Mouse (Mus musculus): ENCODE data around the gene Srrd. TPM values are rescaled to one million over a fixed set of nuclear protein-coding genes. Genes with fewer than 3 reads are reported as not detected.

Gene Srrd
- polyA plus RNA-seq, 1 experiment from 2014 or later = 64.0 TPM

GRCm38 (mm10) chr5:112371933-112372332 lies 29.1 kb upstream of the Srrd start:
- no peaks in the 10 kb centered on the region for H3K27me3 ChIP-seq (replicated peaks)
- H3K4me1 ChIP-seq = peaks cover 40% of the 10 kb centered on the region
- H3K9me3 ChIP-seq = no peaks in the 10 kb centered on the region
- peak overlapping the region; percentile 97 for H3K27ac ChIP-seq
- peak overlapping the region; percentile 35 for H3K4me2 ChIP-seq
- 11% methylated on average over 7 of the region's 7 CpGs for WGBS
- ATAC-seq (replicated peaks) = peak; percentile 90
- peak overlapping the region; percentile 39 for H3K9ac ChIP-seq
- peaks cover 13% of the 10 kb centered on the region; the same call in 1 of the 2 replicates for H3K36me3 ChIP-seq (replicated peaks)
- no peak overlapping the region for H3K4me3 ChIP-seq

- H3K36me3 ChIP-seq (replicated peaks) = peaks cover 3% of the 10 kb centered on the region; the same call in 1 of the 2 replicates
- no peaks in the 10 kb centered on the region for H3K9me3 ChIP-seq
- peak overlapping the region; percentile 97 for H3K27ac ChIP-seq
- H3K4me1 ChIP-seq = peaks cover 40% of the 10 kb centered on the region
- no peak overlapping the region for H3K9ac ChIP-seq
- ATAC-seq (replicated peaks) = no peak
- no peaks in the 10 kb centered on the region for H3K27me3 ChIP-seq (replicated peaks)
- H3K4me3 ChIP-seq = no peak overlapping the region
- H3K4me2 ChIP-seq = no peak overlapping the region
- WGBS = 87% methylated on average over 12 of the region's 12 CpGs
These were observed 27.5 kb upstream of the Srrd start for GRCm38 (mm10) chr5:112370236-112370813.

GRCm38 (mm10) chr5:112369326-112369725 lies 26.5 kb upstream of the Srrd start:
- no peaks in the 10 kb centered on the region for H3K27me3 ChIP-seq (replicated peaks)
- ATAC-seq (replicated peaks) = no peak
- no peaks in the 10 kb centered on the region for H3K9me3 ChIP-seq
- H3K36me3 ChIP-seq (replicated peaks) = peaks cover 6% of the 10 kb centered on the region; the same call in 1 of the 2 replicates
- 0 out of 2 replicates have a peak overlapping the region, but pooled peaks have one; percentile 97 for H3K27ac ChIP-seq
- WGBS = 79% methylated on average over 13 of the region's 13 CpGs
- H3K9ac ChIP-seq = no peak overlapping the region
- peaks cover 40% of the 10 kb centered on the region for H3K4me1 ChIP-seq
- no peak overlapping the region for H3K4me3 ChIP-seq
- H3K4me2 ChIP-seq = no peak overlapping the region

GRCm38 (mm10) chr5:112368666-112369065 lies 25.8 kb upstream of the Srrd start:
- peaks cover 10% of the 10 kb centered on the region; the same call in 1 of the 2 replicates for H3K36me3 ChIP-seq (replicated peaks)
- 68% methylated on average over 10 of the region's 10 CpGs for WGBS
- no peak for ATAC-seq (replicated peaks)
- H3K9ac ChIP-seq = no peak overlapping the region
- no peak overlapping the region for H3K4me2 ChIP-seq
- no peak overlapping the region for H3K27ac ChIP-seq
- no peaks in the 10 kb centered on the region for H3K27me3 ChIP-seq (replicated peaks)
- no peaks in the 10 kb centered on the region for H3K9me3 ChIP-seq
- peaks cover 40% of the 10 kb centered on the region for H3K4me1 ChIP-seq
- H3K4me3 ChIP-seq = no peak overlapping the region

GRCm38 (mm10) chr5:112367929-112368328 lies 25.1 kb upstream of the Srrd start:
- Histone ChIP-seq H3K36me3 (replicated peaks) (peaks cover 13% of the 10 kb centered on the region; the same call in 1 of the 2 replicates), H3K9me3 (no peaks in the 10 kb centered on the region), H3K4me1 (peaks cover 35% of the 10 kb centered on the region), H3K4me3 (no peak overlapping the region), H3K9ac (no peak overlapping the region), H3K27ac (no peak overlapping the region), H3K27me3 (replicated peaks) (no peaks in the 10 kb centered on the region), H3K4me2 (no peak overlapping the region)
- 90% methylated on average over 12 of the region's 12 CpGs for WGBS
- ATAC-seq (replicated peaks) = no peak

GRCm38 (mm10) chr5:112367338-112367737 lies 24.5 kb upstream of the Srrd start:
- WGBS = 94% methylated on average over 4 of the region's 4 CpGs
- ATAC-seq (replicated peaks) = no peak
- no peak overlapping the region for H3K4me2 ChIP-seq
- H3K9ac ChIP-seq = no peak overlapping the region
- H3K4me3 ChIP-seq = no peak overlapping the region
- no peak overlapping the region for H3K27ac ChIP-seq
- no peaks in the 10 kb centered on the region for H3K9me3 ChIP-seq
- H3K4me1 ChIP-seq = peaks cover 29% of the 10 kb centered on the region
- peaks cover 13% of the 10 kb centered on the region; the same call in 1 of the 2 replicates for H3K36me3 ChIP-seq (replicated peaks)
- no peaks in the 10 kb centered on the region for H3K27me3 ChIP-seq (replicated peaks)

- Histone ChIP-seq H3K9ac (no peak overlapping the region), H3K36me3 (replicated peaks) (peaks cover 15% of the 10 kb centered on the region; the same call in 1 of the 2 replicates), H3K9me3 (no peaks in the 10 kb centered on the region), H3K27me3 (replicated peaks) (no peaks in the 10 kb centered on the region), H3K4me2 (no peak overlapping the region), H3K4me3 (no peak overlapping the region), H3K4me1 (peaks cover 25% of the 10 kb centered on the region), H3K27ac (no peak overlapping the region)
- WGBS = 93% methylated on average over 6 of the region's 6 CpGs
- ATAC-seq (replicated peaks) = no peak
These were observed 24.0 kb upstream of the Srrd start for GRCm38 (mm10) chr5:112366879-112367278.

- Histone ChIP-seq H3K4me1 (no peaks in the 10 kb centered on the region), H3K4me2 (no peak overlapping the region), H3K36me3 (replicated peaks) (peaks cover 17% of the 10 kb centered on the region; the same call in 1 of the 2 replicates), H3K27ac (peak overlapping the region; percentile 42; the same call in 1 of the 2 replicates), H3K4me3 (no peak overlapping the region), H3K27me3 (replicated peaks) (no peaks in the 10 kb centered on the region), H3K9ac (no peak overlapping the region), H3K9me3 (no peaks in the 10 kb centered on the region)
- 65% methylated on average over 10 of the region's 10 CpGs for WGBS
- no peak for ATAC-seq (replicated peaks)
These were observed 21.5 kb upstream of the Srrd start for GRCm38 (mm10) chr5:112364184-112364797.

- Histone ChIP-seq H3K9me3 (no peaks in the 10 kb centered on the region), H3K27me3 (replicated peaks) (no peaks in the 10 kb centered on the region), H3K36me3 (replicated peaks) (peaks cover 23% of the 10 kb centered on the region; the same call in 1 of the 2 replicates), H3K4me2 (no peak overlapping the region), H3K27ac (no peak overlapping the region), H3K4me1 (no peaks in the 10 kb centered on the region), H3K9ac (no peak overlapping the region), H3K4me3 (no peak overlapping the region)
- 92% methylated on average over 3 of the region's 3 CpGs for WGBS
- ATAC-seq (replicated peaks) = no peak
These were observed 17.2 kb upstream of the Srrd start for GRCm38 (mm10) chr5:112360077-112360476.

- Histone ChIP-seq H3K9ac (no peak overlapping the region), H3K36me3 (replicated peaks) (peaks cover 23% of the 10 kb centered on the region; the same call in 1 of the 2 replicates), H3K4me1 (no peaks in the 10 kb centered on the region), H3K27ac (no peak overlapping the region), H3K9me3 (no peaks in the 10 kb centered on the region), H3K4me2 (no peak overlapping the region), H3K4me3 (no peak overlapping the region), H3K27me3 (replicated peaks) (no peaks in the 10 kb centered on the region)
- no peak for ATAC-seq (replicated peaks)
- over 99% methylated on average over 4 of the region's 4 CpGs for WGBS
These were observed 16.7 kb upstream of the Srrd start for GRCm38 (mm10) chr5:112359520-112359919.

GRCm38 (mm10) chr5:112356322-112356721 lies 13.5 kb upstream of the Srrd start:
- H3K4me3 ChIP-seq = no peak overlapping the region
- H3K27ac ChIP-seq = no peak overlapping the region
- no peaks in the 10 kb centered on the region for H3K9me3 ChIP-seq
- no peaks in the 10 kb centered on the region for H3K27me3 ChIP-seq (replicated peaks)
- H3K9ac ChIP-seq = no peak overlapping the region
- no peak for ATAC-seq (replicated peaks)
- H3K4me2 ChIP-seq = no peak overlapping the region
- peaks cover 10% of the 10 kb centered on the region; the same call in 1 of the 2 replicates for H3K36me3 ChIP-seq (replicated peaks)
- H3K4me1 ChIP-seq = no peaks in the 10 kb centered on the region
- WGBS = 95% methylated on average over 9 of the region's 9 CpGs

GRCm38 (mm10) chr5:112355910-112356309 lies 13.1 kb upstream of the Srrd start, which contains the start of gene Gm6583:
Gene Gm6583, minus strand, starts transcription at chr5:112356033.
- H3K36me3 ChIP-seq (replicated peaks) = peaks cover 11% of the 10 kb centered on the region; the same call in 1 of the 2 replicates
- H3K4me3 ChIP-seq = no peak within 1 kb of the TSS
- 63% methylated on average over 13 of the region's 13 CpGs for WGBS
- no peaks in the 10 kb centered on the region for H3K27me3 ChIP-seq (replicated peaks)
- H3K4me2 ChIP-seq = no peak within 1 kb of the TSS
- no peak within 1 kb of the TSS for H3K27ac ChIP-seq
- H3K9ac ChIP-seq = no peak within 1 kb of the TSS
- ATAC-seq (replicated peaks) = no peak
- H3K9me3 ChIP-seq = no peaks in the 10 kb centered on the region
- no peaks in the 10 kb centered on the region for H3K4me1 ChIP-seq
